In the genomic region with DNA sequence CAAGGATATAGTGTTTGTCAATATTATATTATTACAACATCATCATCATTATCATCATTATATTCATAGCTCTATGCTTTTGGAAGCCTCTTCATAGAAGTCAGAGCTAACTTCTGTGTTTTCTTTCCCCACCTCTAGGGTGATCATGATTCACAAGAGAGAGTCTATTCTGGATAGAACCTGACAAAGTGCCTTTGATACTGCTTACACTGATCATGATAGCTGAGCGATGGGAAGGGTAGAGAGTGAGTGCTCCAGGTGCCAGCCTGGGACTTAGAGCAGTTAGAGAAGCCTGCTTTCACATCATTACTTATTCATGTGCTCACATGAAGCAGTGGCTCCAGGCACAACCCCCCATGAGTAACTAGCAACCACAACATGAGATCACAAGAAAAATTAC, we compare ENCODE assay signal across 21 mouse cellular contexts.
A peak's percentile ranks its signal among the peaks of the same experiment; 100 is the strongest.
DNase-seq lines count a peak whose midpoint lies in the region; ATAC-seq and TF ChIP-seq lines count a peak whose summit lies in the region.
"Had no signal": no experiment of that assay in that cellular context is flagged by ENCODE, and none has a peak within 500 bp of the region (broad histone marks: within the 10 kb centered on the region; RNA-seq: fewer than 3 reads in every experiment).

No protein-coding gene starts in this region.

- H3K27ac ChIP-seq in midbrain, embryonic 13.5 days = no peak overlapping the region
- no peak overlapping the region for H3K27ac ChIP-seq in midbrain, postnatal 0 days (ENCODE audit: low read depth, low read length)
- H3K27ac ChIP-seq in midbrain, embryonic 16.5 days (ENCODE audit: low read length) = no peak overlapping the region
- no peak overlapping the region for H3K27ac ChIP-seq in midbrain, embryonic 15.5 days

- 81% methylated on average over 1 of the region's 1 CpGs for WGBS in midbrain, embryonic 13.5 days
- WGBS in midbrain, postnatal 0 days = 63% methylated on average over 1 of the region's 1 CpGs
- 80% methylated on average over 1 of the region's 1 CpGs for WGBS in midbrain, embryonic 16.5 days
- WGBS in midbrain, embryonic 15.5 days = 65% methylated on average over 1 of the region's 1 CpGs

- H3K9ac ChIP-seq in midbrain, embryonic 13.5 days (replicated peaks) = no peak overlapping the region
- H3K9ac ChIP-seq in midbrain, postnatal 0 days (replicated peaks; ENCODE audit: low read length, poor library complexity, severe bottlenecking) = no peak overlapping the region
- no peak overlapping the region for H3K9ac ChIP-seq in midbrain, embryonic 16.5 days (ENCODE audit: low read depth, low read length)
- no peak overlapping the region for H3K9ac ChIP-seq in midbrain, embryonic 15.5 days

- DNase-seq in frontal cortex, postnatal 14 days (ENCODE audit: low spot score in 2 of 2) = no peak
- no peak for DNase-seq in midbrain, postnatal 0 days (ENCODE audit: low spot score)
- DNase-seq: adrenal gland, adult 2 months; adrenal gland, adult 8-10 months; adrenal gland, postnatal 10 days; adrenal gland, postnatal 14 days; adrenal gland, postnatal 25 days; adrenal gland, postnatal 36 days; B cell, adult 2 months; cerebellum, adult 11 months; cerebellum, adult 11-12 months; cerebellum, adult 18-20 months had no signal

- H3K27me3 ChIP-seq in midbrain, embryonic 13.5 days = no peaks in the 10 kb centered on the region
- no peaks in the 10 kb centered on the region for H3K27me3 ChIP-seq in midbrain, postnatal 0 days (ENCODE audit: insufficient read depth, low read length)
- H3K27me3 ChIP-seq in midbrain, embryonic 16.5 days (ENCODE audit: control insufficient read depth, insufficient read depth, low read depth, low read length) = no peaks in the 10 kb centered on the region
- H3K27me3 ChIP-seq in midbrain, embryonic 15.5 days (replicated peaks) = no peaks in the 10 kb centered on the region
- H3K27me3 ChIP-seq: CH12.LX had no signal

- H3K4me2 ChIP-seq in midbrain, embryonic 13.5 days (replicated peaks) = no peak overlapping the region
- H3K4me2 ChIP-seq in midbrain, postnatal 0 days (ENCODE audit: low read depth, low read length, poor library complexity, severe bottlenecking) = no peak overlapping the region
- no peak overlapping the region for H3K4me2 ChIP-seq in midbrain, embryonic 16.5 days (ENCODE audit: low read length)
- H3K4me2 ChIP-seq in midbrain, embryonic 15.5 days = no peak overlapping the region

- TF ChIP-seq CTCF in midbrain, postnatal 0 days (IDR thresholded peaks at IDR 0.05) = no peak

- no peaks in the 10 kb centered on the region for H3K4me1 ChIP-seq in midbrain, embryonic 13.5 days (replicated peaks)
- no peaks in the 10 kb centered on the region for H3K4me1 ChIP-seq in midbrain, postnatal 0 days (ENCODE audit: insufficient read depth, low read length)
- H3K4me1 ChIP-seq in midbrain, embryonic 16.5 days (ENCODE audit: control insufficient read depth, insufficient read depth, low read length) = no peaks in the 10 kb centered on the region
- no peaks in the 10 kb centered on the region for H3K4me1 ChIP-seq in midbrain, embryonic 15.5 days

- H3K9me3 ChIP-seq in midbrain, embryonic 13.5 days = no peaks in the 10 kb centered on the region
- H3K9me3 ChIP-seq in midbrain, postnatal 0 days (ENCODE audit: low read length) = no peaks in the 10 kb centered on the region
- no peaks in the 10 kb centered on the region for H3K9me3 ChIP-seq in midbrain, embryonic 16.5 days (replicated peaks; ENCODE audit: control insufficient read depth, low read length, poor library complexity, severe bottlenecking)
- no peaks in the 10 kb centered on the region for H3K9me3 ChIP-seq in midbrain, embryonic 15.5 days
- H3K9me3 ChIP-seq: G1E had no signal

- peak; percentile 62 for ATAC-seq in frontal cortex, adult (ENCODE audit: low TSS enrichment)
- ATAC-seq in midbrain, embryonic 13.5 days = peak; percentile 34; the same call in 1 of the 2 replicates
- ATAC-seq in midbrain, postnatal 0 days (ENCODE audit: low FRiP score) = no peak
- ATAC-seq in midbrain, embryonic 16.5 days = 0 out of 2 replicates have a peak, but pooled peaks have one; percentile 71
- ATAC-seq in midbrain, embryonic 15.5 days (replicated peaks) = no peak
- ATAC-seq: activated CD4-positive, CD25-positive, alpha-beta regulatory T cell, adult 4 months; CD4-positive, CD25-positive, alpha-beta regulatory T cell, adult 4 months; Patski had no signal

- no peaks in the 10 kb centered on the region for H3K36me3 ChIP-seq in midbrain, embryonic 13.5 days
- no peaks in the 10 kb centered on the region for H3K36me3 ChIP-seq in midbrain, postnatal 0 days (ENCODE audit: insufficient read depth, low read length)
- H3K36me3 ChIP-seq in midbrain, embryonic 16.5 days (ENCODE audit: control insufficient read depth, insufficient read depth, low read length) = no peaks in the 10 kb centered on the region
- no peaks in the 10 kb centered on the region for H3K36me3 ChIP-seq in midbrain, embryonic 15.5 days (replicated peaks)
- H3K36me3 ChIP-seq: G1E had no signal

- H3K4me3 ChIP-seq in midbrain, embryonic 13.5 days (replicated peaks) = no peak overlapping the region
- H3K4me3 ChIP-seq in midbrain, postnatal 0 days (ENCODE audit: low read depth, low read length) = no peak overlapping the region
- no peak overlapping the region for H3K4me3 ChIP-seq in midbrain, embryonic 16.5 days (ENCODE audit: low read depth, low read length)
- no peak overlapping the region for H3K4me3 ChIP-seq in midbrain, embryonic 15.5 days

Comparison
In these comparisons a context has a peak if more than half of its experiments do, and no peak if none do; other contexts are left out.
1. ATAC-seq: peak in frontal cortex, adult (single experiment), midbrain, embryonic 13.5 days (single experiment) and midbrain, embryonic 16.5 days (single experiment); none in midbrain, postnatal 0 days (single experiment) and midbrain, embryonic 15.5 days (single experiment).